Mouse (Mus musculus) spleen, postnatal 36 days (tissue): ENCODE measurements at regions not wholly inside any gene's neighbourhood (a gene's known extent, or its start where the extent isn't known, plus 50 kb on each side); places are given as distances from the start of the nearest gene placed in this dataset.
A peak's percentile ranks its signal among the peaks of the same experiment; 100 is the strongest.

Source experiments
- DNase-seq, 2 experiments: peaks; one replicate each; pipeline ENCODE4 v3.0.0; 2022; ENCODE audit warnings: low spot score in 2 of 2, mixed read lengths in 1 of 2

- no peak for DNase-seq
These were observed 406.8 kb upstream of the Zmiz1 start for GRCm38 (mm10) chr14:25052175-25052574.

GRCm38 (mm10) chr14:25059351-25059750 lies 399.6 kb upstream of the Zmiz1 start:
- DNase-seq = no peak

GRCm38 (mm10) chr14:25060285-25060684 lies 398.7 kb upstream of the Zmiz1 start:
- no peak for DNase-seq

GRCm38 (mm10) chr14:25063090-25063489 lies 395.9 kb upstream of the Zmiz1 start:
- no peak for DNase-seq

GRCm38 (mm10) chr14:25064190-25064947 lies 394.6 kb upstream of the Zmiz1 start:
- DNase-seq = no peak

GRCm38 (mm10) chr14:25067435-25067834 lies 391.6 kb upstream of the Zmiz1 start:
- no peak for DNase-seq

GRCm38 (mm10) chr14:25068430-25068829 lies 390.6 kb upstream of the Zmiz1 start:
- no peak for DNase-seq

- DNase-seq = no peak
These were observed 385.8 kb upstream of the Zmiz1 start for GRCm38 (mm10) chr14:25073143-25073542.

- DNase-seq = no peak
These were observed 384.8 kb upstream of the Zmiz1 start for GRCm38 (mm10) chr14:25074022-25074800.

- DNase-seq = no peak
These were observed 384.1 kb upstream of the Zmiz1 start for GRCm38 (mm10) chr14:25074891-25075290.

- DNase-seq = no peak
These were observed 378.6 kb upstream of the Zmiz1 start for GRCm38 (mm10) chr14:25080431-25080830.

GRCm38 (mm10) chr14:25083847-25084246 lies 375.1 kb upstream of the Zmiz1 start:
- DNase-seq = no peak

- DNase-seq = no peak
These were observed 362.2 kb upstream of the Zmiz1 start for GRCm38 (mm10) chr14:25096786-25097185.

GRCm38 (mm10) chr14:25105391-25105790 lies 353.6 kb upstream of the Zmiz1 start:
- no peak for DNase-seq

GRCm38 (mm10) chr14:25106451-25106850 lies 352.5 kb upstream of the Zmiz1 start:
- no peak for DNase-seq

- peak; percentile 51 to 54 for DNase-seq
These were observed 350.8 kb upstream of the Zmiz1 start for GRCm38 (mm10) chr14:25108101-25108652.

- DNase-seq = peak in 1 of 2 experiments; percentile 6
These were observed 350.2 kb upstream of the Zmiz1 start for GRCm38 (mm10) chr14:25108701-25109290.

- DNase-seq = no peak
These were observed 349.3 kb upstream of the Zmiz1 start for GRCm38 (mm10) chr14:25109691-25110090.

GRCm38 (mm10) chr14:25112832-25113231 lies 346.2 kb upstream of the Zmiz1 start:
- no peak for DNase-seq

- DNase-seq = no peak
These were observed 345.7 kb upstream of the Zmiz1 start for GRCm38 (mm10) chr14:25113326-25113725.

GRCm38 (mm10) chr14:25116424-25116823 lies 342.6 kb upstream of the Zmiz1 start:
- DNase-seq = peak; percentile 50 to 63

- no peak for DNase-seq
These were observed 339.0 kb upstream of the Zmiz1 start for GRCm38 (mm10) chr14:25119999-25120398.
